Mouse (Mus musculus): ENCODE measurements around the gene Prr5l.

Prr5l gene

DNA sequence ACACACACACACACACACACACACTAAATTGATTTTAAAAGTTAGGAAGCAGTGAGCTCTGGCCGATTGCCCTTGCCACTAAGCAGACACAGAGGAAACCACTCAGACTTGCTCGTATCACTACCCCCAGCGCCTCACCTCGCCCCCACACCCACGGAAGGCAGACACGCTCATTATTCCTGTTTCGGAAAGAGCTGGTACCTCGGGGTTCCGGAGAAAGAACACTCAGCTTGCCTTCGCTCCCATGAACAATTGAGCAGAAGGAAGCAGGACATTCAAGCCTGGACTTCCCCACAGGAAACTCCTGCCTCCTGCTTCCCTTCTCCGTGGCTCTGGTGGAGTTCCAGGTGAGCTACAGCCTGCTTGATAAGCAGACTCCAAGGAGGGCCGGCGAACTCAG lies 60.0 kb downstream of the Prr5l start:
- DNase-seq (ENCODE audit: low read depth, low spot score), result peak; percentile 34

- no peak for DNase-seq (ENCODE audit: low read depth, low spot score)
Measured at GRCm38 (mm10) chr2:101820816-101821215, 62.0 kb downstream of the Prr5l start.

DNA sequence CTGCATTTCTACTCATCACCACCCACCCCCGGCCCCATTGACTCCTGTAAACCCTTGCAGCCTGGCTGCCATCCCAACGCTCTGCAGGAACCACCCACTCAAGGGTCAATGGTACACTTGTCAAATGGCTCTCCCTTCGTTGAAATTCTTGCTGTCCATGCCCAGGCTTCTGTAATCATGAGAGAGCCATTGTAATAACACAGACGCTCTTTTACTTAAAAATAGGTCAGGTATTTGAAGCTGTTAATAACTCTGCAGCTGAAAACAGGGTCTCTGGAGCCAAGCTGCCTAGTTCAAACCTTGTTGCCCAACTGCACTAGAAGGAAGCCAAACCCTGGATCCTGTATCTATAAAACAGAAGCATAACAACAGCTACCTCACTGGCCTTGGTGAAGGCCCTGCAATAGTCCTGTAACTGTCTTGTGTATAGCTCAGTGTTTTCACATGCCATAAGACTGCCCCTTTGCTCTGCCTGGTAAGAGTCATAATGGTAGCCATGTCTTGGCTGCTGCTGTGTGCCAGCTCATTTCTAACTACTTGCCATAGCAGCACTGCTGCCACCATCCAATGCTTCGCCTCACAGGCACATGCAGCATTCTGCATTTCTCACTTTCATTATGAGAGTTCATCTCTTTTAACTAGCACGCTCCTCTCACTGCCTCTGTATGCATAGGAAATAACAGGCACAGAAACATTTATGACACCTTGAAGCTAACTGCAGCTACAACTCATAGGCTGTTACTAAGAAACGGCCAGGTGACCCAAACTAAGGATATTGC lies 63.7 kb downstream of the Prr5l start:
- DNase-seq (ENCODE audit: low read depth, low spot score), result no peak

DNA sequence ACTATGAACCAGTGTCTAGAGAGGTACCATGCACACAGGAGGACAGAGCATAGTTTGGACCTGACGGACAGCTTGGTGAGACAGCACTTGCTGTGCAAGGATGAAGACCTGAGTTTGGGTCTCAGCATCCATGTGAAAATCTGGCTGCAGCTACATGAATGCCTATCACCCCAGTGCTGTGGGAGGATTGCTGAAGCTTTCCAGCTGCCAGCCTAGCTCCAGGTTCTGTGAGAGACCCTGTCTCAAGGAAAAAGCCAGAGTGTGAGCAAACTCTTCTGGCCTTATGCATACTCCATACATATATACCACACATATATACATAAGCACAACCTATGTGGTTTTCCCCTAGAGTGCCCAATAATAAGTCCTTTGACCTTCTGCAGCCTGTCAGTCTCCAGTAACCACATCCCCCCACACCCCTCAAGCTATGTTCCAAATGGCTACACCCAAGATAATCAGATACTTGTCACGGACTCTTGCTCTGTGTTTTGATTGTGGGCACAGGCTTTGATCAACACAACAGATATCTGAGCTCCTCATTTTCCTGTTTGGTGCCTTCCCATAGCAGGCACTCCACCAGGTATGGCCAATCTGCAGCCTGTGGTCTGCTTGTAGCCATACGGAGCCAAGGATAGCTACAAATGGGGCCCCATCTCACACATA lies 66.0 kb downstream of the Prr5l start:
- no peak for DNase-seq (ENCODE audit: low read depth, low spot score)

- DNase-seq (ENCODE audit: low read depth, low spot score), result peak; percentile 77
Measured at GRCm38 (mm10) chr2:101815250-101815934, 67.4 kb downstream of the Prr5l start.

- DNase-seq (ENCODE audit: low read depth, low spot score), result no peak
Measured at GRCm38 (mm10) chr2:101814272-101814625, 68.6 kb downstream of the Prr5l start.

DNA sequence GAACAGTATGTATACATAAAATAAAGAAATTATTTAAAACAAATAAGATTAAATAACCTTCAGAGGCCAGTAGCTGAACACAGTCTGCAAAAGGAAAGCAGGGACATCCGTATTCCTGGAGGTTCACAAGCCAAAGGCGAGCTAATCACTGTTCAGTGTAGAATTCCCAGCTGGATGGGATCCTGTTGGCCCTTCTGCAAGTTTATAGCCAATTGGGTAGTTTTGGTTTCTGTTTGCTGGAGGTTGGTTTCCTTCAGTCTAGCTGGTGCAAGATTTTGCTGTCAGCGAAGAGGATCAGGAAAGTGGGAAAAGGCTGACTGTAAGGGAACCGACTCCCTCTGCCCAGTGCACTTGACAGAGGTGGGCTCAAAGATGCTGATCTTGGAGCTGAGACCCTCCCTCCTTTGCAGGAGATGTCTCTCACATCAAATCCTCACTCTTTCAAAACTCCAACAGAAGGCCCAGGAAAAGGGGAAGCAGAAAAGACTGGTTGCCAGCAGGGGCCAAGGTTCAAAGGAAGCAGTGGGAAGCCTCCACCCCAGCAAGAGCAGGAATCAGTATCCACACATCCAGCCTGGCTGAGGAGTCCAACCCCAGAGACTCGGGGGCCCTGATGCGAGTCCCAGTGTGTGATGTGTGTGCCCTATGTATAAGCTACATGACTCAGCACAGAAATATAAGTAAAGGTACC lies 69.1 kb downstream of the Prr5l start:
- DNase-seq (ENCODE audit: low read depth, low spot score), result no peak

GRCm38 (mm10) chr2:101811925-101812324 lies 70.9 kb downstream of the Prr5l start:
- DNase-seq (ENCODE audit: low read depth, low spot score), result no peak

- DNase-seq (ENCODE audit: low read depth, low spot score), result no peak
Measured at GRCm38 (mm10) chr2:101810774-101811173, 72.1 kb downstream of the Prr5l start.

GRCm38 (mm10) chr2:101809640-101810305 lies 73.1 kb downstream of the Prr5l start:
- no peak for DNase-seq (ENCODE audit: low read depth, low spot score)

GRCm38 (mm10) chr2:101807756-101808155 lies 75.1 kb downstream of the Prr5l start:
- no peak for DNase-seq (ENCODE audit: low read depth, low spot score)

DNA sequence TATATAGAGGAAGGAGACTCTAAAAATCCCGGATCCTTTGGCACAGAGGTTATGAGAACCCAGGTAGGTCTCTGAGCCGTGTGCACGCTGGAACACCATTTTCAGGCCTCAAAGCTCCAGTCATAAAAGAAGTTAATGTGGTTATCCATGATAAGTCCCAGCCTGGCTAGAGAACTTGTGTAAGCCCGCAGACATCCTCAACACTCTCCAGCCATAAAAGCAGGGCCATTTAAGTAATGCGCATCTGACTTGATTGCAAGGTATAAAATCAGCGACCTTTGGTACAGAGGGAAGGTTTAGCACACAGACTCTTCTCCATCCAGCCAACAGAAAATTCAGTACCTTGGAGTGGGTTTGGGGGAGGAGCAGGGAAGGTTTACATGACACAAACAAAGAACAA lies 80.6 kb downstream of the Prr5l start:
- no peak for DNase-seq (ENCODE audit: low read depth, low spot score)

- no peak for DNase-seq (ENCODE audit: low read depth, low spot score)
Measured at GRCm38 (mm10) chr2:101797901-101798250, 85.0 kb downstream of the Prr5l start.

DNA sequence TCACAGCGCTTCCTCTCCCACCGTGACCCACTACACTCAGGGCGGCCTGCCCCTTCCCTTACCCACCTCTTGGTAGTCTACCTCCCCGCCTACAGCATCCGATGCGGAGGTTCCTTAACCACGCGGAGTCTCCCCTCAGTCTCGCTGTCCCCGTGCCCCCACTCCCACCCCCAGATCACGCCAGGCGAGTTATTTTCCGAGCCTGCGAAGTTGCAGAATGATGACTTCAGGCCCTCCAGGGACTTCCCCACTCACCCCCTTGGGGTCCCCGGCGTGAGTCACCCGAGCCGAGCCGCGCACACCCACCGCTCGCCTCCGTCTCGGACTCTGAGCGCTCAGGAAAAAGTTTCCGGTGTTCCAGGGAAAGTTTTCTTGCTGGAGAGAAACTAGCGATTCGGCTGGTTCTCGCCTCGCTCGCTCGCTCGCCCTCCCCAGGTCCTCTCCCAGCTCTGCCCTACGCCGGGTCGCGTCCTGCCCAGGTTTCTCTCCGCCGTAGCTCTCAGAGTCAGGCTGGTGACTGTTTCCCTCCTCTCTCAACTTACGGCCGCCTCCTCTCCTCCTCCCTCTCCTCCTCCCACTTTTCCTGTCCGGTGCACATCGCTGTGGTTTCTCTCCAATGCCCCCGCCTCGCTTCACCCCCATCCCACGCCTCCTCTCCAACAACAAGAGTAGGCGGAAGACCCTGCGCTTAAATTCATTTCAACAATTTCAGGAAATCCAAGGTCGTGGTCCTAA lies 85.5 kb downstream of the Prr5l start:
- peak; percentile 81 for DNase-seq (ENCODE audit: low read depth, low spot score)

GRCm38 (mm10) chr2:101796287-101797115 lies 86.3 kb downstream of the Prr5l start:
- DNase-seq (ENCODE audit: low read depth, low spot score), result peak; percentile 87

DNA sequence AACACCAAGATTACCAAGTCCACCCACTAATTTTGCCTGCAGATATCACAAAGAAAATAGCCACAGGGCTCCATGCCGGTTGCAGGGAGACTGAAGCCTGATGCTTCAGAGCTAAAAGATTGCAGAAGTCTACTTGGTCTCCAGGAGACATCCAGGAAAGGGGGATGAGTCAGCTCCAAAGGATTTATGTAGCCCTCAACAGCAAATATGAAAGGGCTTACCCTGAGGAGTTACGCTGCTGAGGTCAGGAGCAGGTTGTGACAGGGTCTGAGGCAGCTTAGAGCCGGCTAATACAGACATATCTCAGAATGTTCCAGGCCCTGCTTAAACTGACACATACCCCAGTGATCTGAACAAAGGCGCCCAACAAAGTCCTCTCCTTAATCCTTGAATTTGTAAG lies 90.7 kb downstream of the Prr5l start:
- DNase-seq (ENCODE audit: low read depth, low spot score), result no peak

DNA sequence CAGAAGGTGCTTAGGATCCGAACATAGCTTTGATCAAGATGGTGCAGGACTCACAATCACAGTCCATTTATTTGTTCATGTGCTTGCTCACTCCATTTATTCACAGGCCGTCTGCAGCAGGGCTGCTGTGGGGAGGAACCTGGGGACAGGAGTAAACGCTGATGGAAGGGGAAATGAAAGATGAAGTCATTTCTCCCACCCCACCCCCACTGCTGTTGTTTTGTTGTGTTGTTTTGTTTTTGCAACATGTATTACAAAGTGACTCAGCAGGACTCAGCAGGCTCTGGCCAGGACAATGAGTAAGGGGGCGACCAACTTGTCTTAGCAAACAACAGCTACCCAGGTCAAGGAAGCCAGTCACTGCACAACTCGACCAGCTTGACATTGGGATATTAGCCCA lies 99.6 kb downstream of the Prr5l start:
- no peak for DNase-seq (ENCODE audit: low read depth, low spot score)

DNA sequence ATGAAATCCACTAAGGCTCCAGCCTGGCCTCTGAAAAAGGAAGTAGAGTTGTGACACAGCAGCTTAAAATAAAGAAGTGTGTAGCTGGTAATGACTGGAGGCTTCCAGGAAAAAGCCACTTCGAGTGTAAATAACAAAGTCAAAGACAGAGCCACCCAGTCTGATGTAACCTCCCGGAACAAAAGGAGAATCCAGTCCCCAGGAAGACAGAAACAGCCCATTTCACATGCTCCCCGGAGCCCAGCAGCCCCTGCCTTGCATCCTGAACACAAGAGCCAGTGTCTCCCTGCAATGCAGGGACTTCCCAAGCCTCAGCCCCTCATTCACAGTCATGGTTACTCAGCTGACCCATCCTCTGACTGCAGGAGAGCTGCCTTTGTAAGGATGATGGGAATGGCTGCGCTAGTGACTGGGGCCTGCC lies 101.5 kb downstream of the Prr5l start:
- DNase-seq (ENCODE audit: low read depth, low spot score), result no peak

- DNase-seq (ENCODE audit: low read depth, low spot score), result no peak
Measured at GRCm38 (mm10) chr2:101778080-101778479, 104.7 kb downstream of the Prr5l start.

DNA sequence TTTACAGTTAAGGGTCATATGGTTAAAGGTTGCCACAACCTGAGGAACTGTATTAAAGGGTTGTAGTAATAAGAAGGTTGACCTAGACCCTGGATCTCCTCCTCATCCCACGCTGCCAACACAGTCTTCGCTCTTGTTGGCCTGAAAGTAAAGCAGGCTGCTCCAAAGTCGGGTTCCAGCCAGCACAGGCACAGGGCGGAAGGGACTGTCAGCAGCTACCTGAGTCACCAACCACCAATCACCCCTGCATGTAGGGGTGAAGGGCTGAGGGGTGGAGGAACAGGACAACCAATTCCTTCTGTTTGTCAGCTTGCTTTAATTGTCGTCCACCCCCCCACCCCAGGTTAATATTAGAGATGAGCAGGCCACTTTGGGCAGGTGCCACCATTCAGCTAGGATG lies 119.3 kb downstream of the Prr5l start:
- DNase-seq (ENCODE audit: low read depth, low spot score), result no peak

Data from R1 (cell line).